Mouse (Mus musculus): ENCODE results near the gene Cyba.

DNA sequence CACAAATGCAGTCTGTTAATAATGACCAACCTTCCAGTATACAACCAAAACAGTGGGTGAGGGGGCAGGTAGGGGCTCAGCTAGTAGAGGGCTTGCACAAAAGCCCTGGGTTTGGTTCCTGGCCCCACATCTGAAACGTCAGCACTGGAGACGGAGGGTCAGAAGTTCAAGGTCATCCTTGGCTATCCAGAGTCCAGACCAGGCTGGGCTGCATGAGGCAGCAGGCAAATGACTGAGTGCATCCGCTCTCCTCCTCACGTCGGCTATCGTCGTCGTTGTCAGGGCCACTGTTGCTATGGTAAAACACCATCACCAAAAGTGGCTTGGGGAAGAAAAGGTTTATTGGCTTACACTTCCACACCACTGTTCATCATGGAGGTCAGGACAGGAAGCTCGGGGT, 18.4 kb downstream of the Cyba start:
- TF ChIP-seq POLR2A (IDR thresholded peaks at IDR 0.05; ENCODE audit: insufficient read depth, low read depth, low read length) (no peak), CTCF (IDR thresholded peaks at IDR 0.05) (no peak), EP300 (IDR thresholded peaks at IDR 0.05; ENCODE audit: insufficient read depth, low read depth, low read length) (no peak)
